Mouse (Mus musculus) kidney, embryonic 16.5 days (tissue): ENCODE results near the gene Serpine2. TPM values are rescaled to one million over a fixed set of nuclear protein-coding genes. Genes with fewer than 3 reads are reported as not detected.

Experiments used
- ATAC-seq: fragments of 200-750 bp; cut with Nextera tagmentation; 2 replicates; pipeline ENCODE4 v1.8.0; 2017; ENCODE audit warnings: moderate TSS enrichment; ENCODE audit not compliant: low FRiP score, low TSS enrichment
- H3K27ac ChIP-seq: fragments of 300-500 bp; sonication (generic); 2 replicates; pipeline ENCODE4 v1.5.1; 2014; ENCODE audit warnings: low read length
- H3K27me3 ChIP-seq: fragments of 300-500 bp; sonication (generic); 2 replicates; pipeline ENCODE4 v1.6.1; 2014; ENCODE audit warnings: low read length, control low read depth, mixed read lengths; ENCODE audit not compliant: insufficient read depth
- H3K36me3 ChIP-seq: fragments of 300-500 bp; sonication (generic); 2 replicates; pipeline ENCODE4 v1.6.1; 2014; ENCODE audit warnings: low read length, control low read depth, mixed read lengths; ENCODE audit not compliant: insufficient read depth
- H3K4me1 ChIP-seq: fragments of 300-500 bp; sonication (generic); 2 replicates; pipeline ENCODE4 v1.6.1; 2014; ENCODE audit warnings: low read length, control low read depth, mixed read lengths; ENCODE audit not compliant: insufficient read depth
- H3K4me2 ChIP-seq: fragments of 300-500 bp; sonication (generic); replicated peaks from 2 replicates; pipeline ENCODE4 v1.6.1; 2014; ENCODE audit warnings: low read depth, low read length
- H3K4me3 ChIP-seq: fragments of 300-500 bp; sonication (generic); 2 replicates; pipeline ENCODE4 v1.5.1; 2014; ENCODE audit warnings: mild to moderate bottlenecking, low read length
- H3K9ac ChIP-seq: fragments of 300-500 bp; sonication (generic); replicated peaks from 2 replicates; pipeline ENCODE4 v1.6.1; 2014; ENCODE audit warnings: low read length
- H3K9me3 ChIP-seq: fragments of 300-500 bp; sonication (generic); 2 replicates; pipeline ENCODE4 v1.6.1; 2016; ENCODE audit warnings: low read length, control low read depth
- WGBS: fragments of 180-500 bp; shearing (Covaris S2); extraction: QIAGEN DNeasy Blood & Tissue Kit; methylation state at CpG from one replicate; pipeline ENCODE4 v1.1.7; 2014; 5-methylcytosine and 5-hydroxymethylcytosine counted together
- polyA plus RNA-seq: library from polyadenylated mRNA; unstranded; fragments of >200 nt; fragmentation: Nextera tagmentation; extraction: Ambion mirVana; gene quantifications from 2 replicates; pipeline ENCODE4 v1.2.1, GENCODE M21; 2015

The Serpine2 gene
- polyA plus RNA-seq, 1 experiment from 2014 or later = 176 TPM

- no peak overlapping the region for H3K4me3 ChIP-seq
These were observed 78.5 kb downstream of the Serpine2 start for GRCm38 (mm10) chr1:79782433-79782832.

GRCm38 (mm10) chr1:79778011-79778410, 83.0 kb downstream of the Serpine2 start:
- no peaks in the 10 kb centered on the region for H3K9me3 ChIP-seq
- H3K27me3 ChIP-seq = no peaks in the 10 kb centered on the region
- H3K4me3 ChIP-seq = no peak overlapping the region
- H3K4me2 ChIP-seq = no peak overlapping the region
- H3K9ac ChIP-seq = no peak overlapping the region
- WGBS = 76% methylated on average over 11 of the region's 11 CpGs
- ATAC-seq = no peak
- peaks cover 3% of the 10 kb centered on the region; the same call in 1 of the 2 replicates for H3K4me1 ChIP-seq
- H3K27ac ChIP-seq = no peak overlapping the region
- H3K36me3 ChIP-seq = peaks cover 40% of the 10 kb centered on the region

More at GRCm38 (mm10) chr1:79782433-79782832, 78.5 kb downstream of the Serpine2 start:
- H3K27ac ChIP-seq = no peak overlapping the region
- H3K9me3 ChIP-seq = no peaks in the 10 kb centered on the region
- no peaks in the 10 kb centered on the region for H3K4me1 ChIP-seq
- H3K27me3 ChIP-seq = no peaks in the 10 kb centered on the region
- no peak overlapping the region for H3K4me2 ChIP-seq
- no peak overlapping the region for H3K9ac ChIP-seq
- WGBS = 82% methylated on average over 3 of the region's 3 CpGs
- no peak for ATAC-seq
- H3K36me3 ChIP-seq = peaks cover 40% of the 10 kb centered on the region

GRCm38 (mm10) chr1:79775927-79776458, 85.0 kb downstream of the Serpine2 start, which contains the start of the genes Mrpl44 and Wdfy1:
Mrpl44 (plus strand) TSS chr1:79776018.
Wdfy1 (minus strand) TSS chr1:79776143.
- no peaks in the 10 kb centered on the region for H3K27me3 ChIP-seq
- H3K9me3 ChIP-seq = no peaks in the 10 kb centered on the region
- peak within 1 kb of the TSS; percentile 72 for H3K4me2 ChIP-seq
- H3K27ac ChIP-seq = peak within 1 kb of the TSS; percentile 85
- peak within 1 kb of the TSS; percentile 93 for H3K9ac ChIP-seq
- peak within 1 kb of the TSS; percentile 91 for H3K4me3 ChIP-seq
- ATAC-seq = peak; percentile 100
- peaks cover 3% of the 10 kb centered on the region; the same call in 1 of the 2 replicates for H3K4me1 ChIP-seq
- WGBS = under 1% methylated on average over 38 of the region's 38 CpGs
- peaks cover 24% of the 10 kb centered on the region for H3K36me3 ChIP-seq

GRCm38 (mm10) chr1:79774164-79774780, 86.7 kb downstream of the Serpine2 start:
- Histone ChIP-seq H3K27me3 (no peaks in the 10 kb centered on the region), H3K4me1 (peaks cover 3% of the 10 kb centered on the region; the same call in 1 of the 2 replicates), H3K4me3 (no peak overlapping the region), H3K4me2 (no peak overlapping the region), H3K36me3 (peaks cover 8% of the 10 kb centered on the region; the same call in 1 of the 2 replicates), H3K27ac (no peak overlapping the region), H3K9me3 (no peaks in the 10 kb centered on the region), H3K9ac (no peak overlapping the region)
- ATAC-seq = no peak
- 80% methylated on average over 4 of the region's 4 CpGs for WGBS

DNA sequence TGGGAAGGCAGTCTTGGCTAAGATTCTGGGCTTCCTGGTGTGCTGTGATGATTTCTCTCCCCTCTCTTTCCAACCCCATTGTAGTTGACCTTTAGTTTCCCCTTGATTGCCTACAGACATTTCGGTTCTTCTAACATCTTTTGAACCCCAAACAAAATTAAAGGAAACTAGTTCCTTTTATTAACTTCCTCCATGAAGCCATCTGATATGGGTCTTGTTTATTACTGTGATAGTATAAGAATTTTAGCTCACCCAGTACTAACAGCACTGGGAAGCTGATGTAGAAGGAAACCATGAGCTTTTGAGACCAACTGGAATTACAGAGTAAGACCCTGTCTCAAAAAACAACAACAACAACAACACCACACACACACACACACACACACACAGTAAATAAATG, 92.7 kb downstream of the Serpine2 start:
- WGBS = 41% methylated on average over 1 of the region's 1 CpGs
- no peak overlapping the region for H3K9ac ChIP-seq
- ATAC-seq = no peak
- no peak overlapping the region for H3K4me2 ChIP-seq
- H3K9me3 ChIP-seq = no peaks in the 10 kb centered on the region
- H3K4me1 ChIP-seq = no peaks in the 10 kb centered on the region
- H3K4me3 ChIP-seq = no peak overlapping the region
- H3K27me3 ChIP-seq = no peaks in the 10 kb centered on the region
- H3K36me3 ChIP-seq = no peaks in the 10 kb centered on the region
- no peak overlapping the region for H3K27ac ChIP-seq

DNA sequence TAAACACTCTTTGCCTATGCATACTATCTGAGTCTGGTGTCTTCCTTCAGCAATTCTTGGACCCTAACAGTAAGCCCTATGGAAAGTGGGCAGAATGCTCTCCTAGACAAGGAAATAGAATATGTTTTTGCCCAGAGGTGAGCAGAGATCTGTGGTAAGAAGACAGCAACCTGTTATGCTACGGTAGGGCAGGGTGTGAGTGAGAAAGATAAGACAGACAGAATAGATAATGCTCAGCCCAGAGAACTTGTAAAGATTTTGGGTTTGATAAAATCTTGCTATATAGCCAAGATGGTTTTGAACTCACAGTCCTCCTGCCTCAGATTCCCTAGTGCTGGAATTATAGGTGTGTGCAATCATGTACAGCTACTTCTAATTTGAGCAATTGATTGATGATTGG, 96.5 kb downstream of the Serpine2 start:
- Histone ChIP-seq H3K27ac (no peak overlapping the region), H3K9me3 (no peaks in the 10 kb centered on the region), H3K36me3 (no peaks in the 10 kb centered on the region), H3K4me1 (peaks cover 11% of the 10 kb centered on the region), H3K27me3 (no peaks in the 10 kb centered on the region), H3K4me2 (no peak overlapping the region), H3K4me3 (no peak overlapping the region), H3K9ac (no peak overlapping the region)
- WGBS = 97% methylated on average over 1 of the region's 1 CpGs
- no peak for ATAC-seq

GRCm38 (mm10) chr1:79764031-79764430, 96.9 kb downstream of the Serpine2 start:
- peaks cover 11% of the 10 kb centered on the region for H3K4me1 ChIP-seq
- H3K27me3 ChIP-seq = no peaks in the 10 kb centered on the region
- H3K4me3 ChIP-seq = no peak overlapping the region
- no peaks in the 10 kb centered on the region for H3K36me3 ChIP-seq
- ATAC-seq = no peak
- H3K4me2 ChIP-seq = no peak overlapping the region
- 86% methylated on average over 2 of the region's 2 CpGs for WGBS
- H3K27ac ChIP-seq = no peak overlapping the region
- H3K9me3 ChIP-seq = no peaks in the 10 kb centered on the region
- no peak overlapping the region for H3K9ac ChIP-seq

DNA sequence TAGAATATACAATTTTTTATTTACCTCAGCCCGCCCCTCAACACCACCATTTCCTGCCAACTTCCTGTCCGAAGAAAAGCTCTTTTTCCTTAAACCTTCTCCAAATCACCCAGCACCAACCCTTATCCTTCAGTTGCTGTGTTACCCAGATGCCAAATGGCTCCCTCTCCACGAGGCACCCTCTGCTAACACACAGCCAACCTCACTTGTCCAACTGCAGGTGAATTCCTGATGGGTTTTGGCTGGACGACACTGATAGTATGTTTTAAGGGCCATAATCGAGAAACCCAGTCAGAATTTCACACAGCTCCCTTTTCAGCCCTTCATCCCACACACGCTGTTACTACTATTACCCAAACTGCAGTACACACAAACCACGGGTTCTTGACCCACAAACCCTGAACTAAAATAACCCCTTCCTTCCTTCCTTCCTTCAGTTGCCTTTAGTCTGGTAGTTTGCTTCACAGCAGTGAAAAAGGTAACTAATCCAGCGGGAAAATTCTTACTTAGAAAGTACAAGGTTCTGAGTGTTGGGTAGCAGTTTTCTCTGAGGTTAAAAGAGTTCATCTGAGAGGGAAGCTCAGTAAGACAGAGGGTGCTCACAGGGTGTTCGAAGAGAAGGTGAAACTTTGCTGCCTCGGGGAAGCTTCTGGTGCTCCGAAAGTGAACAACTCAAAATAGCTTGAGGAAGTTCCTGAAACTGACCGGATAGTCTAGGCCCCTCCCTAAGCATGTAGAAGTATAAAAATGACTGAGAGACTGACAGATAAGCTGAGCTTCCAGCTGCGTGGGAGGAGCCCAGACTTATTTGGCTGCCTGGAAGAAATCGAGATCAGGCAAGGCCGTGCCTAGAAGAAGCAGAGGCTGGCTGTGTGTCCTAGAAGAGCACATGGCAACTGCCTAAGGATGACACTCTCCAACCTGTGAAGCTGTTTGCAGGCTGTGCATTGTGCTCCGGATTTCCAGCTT, 98.4 kb downstream of the Serpine2 start:
- H3K4me1 ChIP-seq = peaks cover 11% of the 10 kb centered on the region
- 43% methylated on average over 16 of the region's 16 CpGs for WGBS
- no peak for ATAC-seq
- no peaks in the 10 kb centered on the region for H3K36me3 ChIP-seq
- H3K9ac ChIP-seq = no peak overlapping the region; the same call in 1 of the 2 replicates
- H3K9me3 ChIP-seq = no peaks in the 10 kb centered on the region
- no peak overlapping the region for H3K27ac ChIP-seq
- peak overlapping the region; percentile 90 for H3K4me3 ChIP-seq
- no peaks in the 10 kb centered on the region for H3K27me3 ChIP-seq
- peak overlapping the region; percentile 75 for H3K4me2 ChIP-seq

DNA sequence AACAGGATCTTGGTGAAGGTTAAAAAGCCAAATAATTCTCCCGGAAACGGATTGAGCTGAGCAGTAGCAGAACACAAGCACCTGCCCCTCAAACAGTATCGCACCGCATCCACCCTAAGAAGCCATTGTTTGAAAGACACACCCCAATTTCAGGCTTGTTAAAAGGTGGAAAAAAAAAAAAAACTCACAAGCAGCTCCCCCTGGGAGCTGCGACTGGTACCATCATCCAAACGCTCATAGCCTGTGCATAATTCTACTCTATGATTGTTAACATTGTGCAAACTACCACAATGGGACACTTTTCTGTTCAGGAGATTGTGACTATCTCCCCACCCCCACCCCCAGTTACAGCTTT, 99.1 kb downstream of the Serpine2 start:
- Histone ChIP-seq H3K27ac (no peak overlapping the region), H3K9me3 (no peaks in the 10 kb centered on the region), H3K4me3 (peak overlapping the region; percentile 90), H3K4me1 (peaks cover 11% of the 10 kb centered on the region), H3K4me2 (peak overlapping the region; percentile 75), H3K27me3 (no peaks in the 10 kb centered on the region), H3K36me3 (no peaks in the 10 kb centered on the region), H3K9ac (peak overlapping the region; percentile 88)
- peak; percentile 24; the same call in 1 of the 2 replicates for ATAC-seq
- WGBS = 2% methylated on average over 6 of the region's 6 CpGs
